Mouse (Mus musculus) kidney, adult 8-10 months (tissue): ENCODE measurements around the gene Fcgr1.
"Not testable (repeated sequence)": the region's sequence is repeated elsewhere in the genome, so short reads cannot be mapped to it uniquely, and the experiment has no call there.

Experiments
- DNase-seq, 2 experiments: peaks; one replicate each; pipeline ENCODE4 v3.0.0; 2022

Fcgr1 gene

GRCm38 (mm10) chr3:96293787-96294186, at the start of gene Fcgr1:
TSS of gene Fcgr1 (minus strand) at chr3:96293969.
- DNase-seq, result no peak

GRCm38 (mm10) chr3:96342652-96343051, 48.9 kb upstream of the Fcgr1 start:
- not testable (repeated sequence) for DNase-seq

GRCm38 (mm10) chr3:96342100-96342499, 48.3 kb upstream of the Fcgr1 start:
- not testable (repeated sequence) for DNase-seq

- DNase-seq, result no peak
These were observed 47.0 kb upstream of the Fcgr1 start for GRCm38 (mm10) chr3:96340611-96341312.

GRCm38 (mm10) chr3:96338849-96339480, 45.2 kb upstream of the Fcgr1 start:
- no peak for DNase-seq

- no peak for DNase-seq
These were observed 44.3 kb upstream of the Fcgr1 start for GRCm38 (mm10) chr3:96338043-96338442.

GRCm38 (mm10) chr3:96337269-96337668, 43.5 kb upstream of the Fcgr1 start:
- DNase-seq, result no peak

GRCm38 (mm10) chr3:96336636-96337035, 42.9 kb upstream of the Fcgr1 start:
- no peak for DNase-seq

- no peak for DNase-seq
These were observed 41.8 kb upstream of the Fcgr1 start for GRCm38 (mm10) chr3:96335591-96335990.

- DNase-seq, result no peak
These were observed 41.4 kb upstream of the Fcgr1 start for GRCm38 (mm10) chr3:96335163-96335550.

GRCm38 (mm10) chr3:96334175-96335162, 40.7 kb upstream of the Fcgr1 start:
- DNase-seq, result no peak

- DNase-seq, result no peak
These were observed 39.8 kb upstream of the Fcgr1 start for GRCm38 (mm10) chr3:96333396-96334174.

- DNase-seq, result no peak
These were observed 39.0 kb upstream of the Fcgr1 start for GRCm38 (mm10) chr3:96332631-96333395.

- no peak for DNase-seq
These were observed 38.2 kb upstream of the Fcgr1 start for GRCm38 (mm10) chr3:96332000-96332399.

- DNase-seq, result no peak
These were observed 37.7 kb upstream of the Fcgr1 start for GRCm38 (mm10) chr3:96331438-96331837.

- no peak for DNase-seq
These were observed 36.8 kb upstream of the Fcgr1 start for GRCm38 (mm10) chr3:96330603-96331002.

- no peak for DNase-seq
These were observed 36.4 kb upstream of the Fcgr1 start for GRCm38 (mm10) chr3:96330181-96330580.

GRCm38 (mm10) chr3:96328730-96329387, 35.1 kb upstream of the Fcgr1 start:
- DNase-seq, result no peak

GRCm38 (mm10) chr3:96328060-96328729, 34.4 kb upstream of the Fcgr1 start:
- not testable (repeated sequence) for DNase-seq

GRCm38 (mm10) chr3:96327647-96328046, 33.9 kb upstream of the Fcgr1 start:
- DNase-seq, result no peak

GRCm38 (mm10) chr3:96327131-96327530, 33.4 kb upstream of the Fcgr1 start:
- no peak for DNase-seq
